Mouse (Mus musculus): ENCODE data around the gene Tsnax. TPM values are rescaled to one million over a fixed set of nuclear protein-coding genes. Genes with fewer than 3 reads are reported as not detected.

Tsnax gene
- polyA plus RNA-seq, 1 experiment from 2014 or later = 91.9 TPM

GRCm38 (mm10) chr8:124976211-124976610 lies 36.6 kb upstream of the Tsnax start:
- Histone ChIP-seq H3K4me1 (replicated peaks; ENCODE audit: insufficient read depth, low read length) (no peaks in the 10 kb centered on the region), H3K4me3 (replicated peaks; ENCODE audit: low read depth, low read length) (no peak overlapping the region), H3K27ac (no peak overlapping the region), H3K27me3 (ENCODE audit: insufficient read depth, low read length) (no peaks in the 10 kb centered on the region), H3K9me3 (replicated peaks; ENCODE audit: low read length) (no peaks in the 10 kb centered on the region), H3K9ac (ENCODE audit: low read depth, low read length) (no peak overlapping the region), H3K36me3 (ENCODE audit: insufficient read depth, low read length) (no peaks in the 10 kb centered on the region), H3K4me2 (ENCODE audit: low read length) (no peak overlapping the region)
- no peak for DNase-seq (ENCODE audit: low spot score)
- ATAC-seq (replicated peaks; ENCODE audit: low FRiP score, low read depth) = no peak
- 89% methylated on average over 6 of the region's 6 CpGs for WGBS
- no peak for TF ChIP-seq CTCF (IDR thresholded peaks at IDR 0.05; ENCODE audit: low read depth)

GRCm38 (mm10) chr8:124978026-124978425 lies 34.8 kb upstream of the Tsnax start:
- Histone ChIP-seq H3K27ac (no peak overlapping the region), H3K4me2 (ENCODE audit: low read length) (no peak overlapping the region), H3K4me1 (replicated peaks; ENCODE audit: insufficient read depth, low read length) (no peaks in the 10 kb centered on the region), H3K4me3 (replicated peaks; ENCODE audit: low read depth, low read length) (no peak overlapping the region), H3K27me3 (ENCODE audit: insufficient read depth, low read length) (no peaks in the 10 kb centered on the region), H3K9ac (ENCODE audit: low read depth, low read length) (no peak overlapping the region), H3K36me3 (ENCODE audit: insufficient read depth, low read length) (no peaks in the 10 kb centered on the region), H3K9me3 (replicated peaks; ENCODE audit: low read length) (no peaks in the 10 kb centered on the region)
- DNase-seq (ENCODE audit: low spot score) = no peak
- no peak for ATAC-seq (replicated peaks; ENCODE audit: low FRiP score, low read depth)
- TF ChIP-seq CTCF (IDR thresholded peaks at IDR 0.05; ENCODE audit: low read depth) = no peak
- 76% methylated on average over 7 of the region's 7 CpGs for WGBS

GRCm38 (mm10) chr8:124980036-124980435 lies 32.8 kb upstream of the Tsnax start:
- H3K4me3 ChIP-seq (replicated peaks; ENCODE audit: low read depth, low read length) = no peak overlapping the region
- DNase-seq (ENCODE audit: low spot score) (no peak), ATAC-seq (replicated peaks; ENCODE audit: low FRiP score, low read depth) (no peak)
- H3K4me2 ChIP-seq (ENCODE audit: low read length) = no peak overlapping the region
- H3K9me3 ChIP-seq (replicated peaks; ENCODE audit: low read length) = no peaks in the 10 kb centered on the region
- no peaks in the 10 kb centered on the region for H3K27me3 ChIP-seq (ENCODE audit: insufficient read depth, low read length)
- no peaks in the 10 kb centered on the region for H3K36me3 ChIP-seq (ENCODE audit: insufficient read depth, low read length)
- H3K9ac ChIP-seq (ENCODE audit: low read depth, low read length) = no peak overlapping the region
- H3K27ac ChIP-seq = no peak overlapping the region
- H3K4me1 ChIP-seq (replicated peaks; ENCODE audit: insufficient read depth, low read length) = no peaks in the 10 kb centered on the region
- TF ChIP-seq CTCF (IDR thresholded peaks at IDR 0.05; ENCODE audit: low read depth) = no peak; the same call in 1 of the 2 replicates
- 91% methylated on average over 3 of the region's 3 CpGs for WGBS

GRCm38 (mm10) chr8:124980828-124981227 lies 32.0 kb upstream of the Tsnax start:
- Histone ChIP-seq H3K36me3 (ENCODE audit: insufficient read depth, low read length) (no peaks in the 10 kb centered on the region), H3K4me3 (replicated peaks; ENCODE audit: low read depth, low read length) (no peak overlapping the region), H3K9me3 (replicated peaks; ENCODE audit: low read length) (no peaks in the 10 kb centered on the region), H3K4me1 (replicated peaks; ENCODE audit: insufficient read depth, low read length) (no peaks in the 10 kb centered on the region), H3K9ac (ENCODE audit: low read depth, low read length) (no peak overlapping the region), H3K27ac (no peak overlapping the region), H3K27me3 (ENCODE audit: insufficient read depth, low read length) (no peaks in the 10 kb centered on the region), H3K4me2 (ENCODE audit: low read length) (no peak overlapping the region)
- no peak; the same call in 1 of the 2 replicates for TF ChIP-seq CTCF (IDR thresholded peaks at IDR 0.05; ENCODE audit: low read depth)
- no peak for ATAC-seq (replicated peaks; ENCODE audit: low FRiP score, low read depth)
- 82% methylated on average over 8 of the region's 8 CpGs for WGBS
- DNase-seq (ENCODE audit: low spot score) = no peak

GRCm38 (mm10) chr8:124990923-124991667 lies 21.7 kb upstream of the Tsnax start:
- Histone ChIP-seq H3K9me3 (replicated peaks; ENCODE audit: low read length) (no peaks in the 10 kb centered on the region), H3K9ac (ENCODE audit: low read depth, low read length) (0 out of 2 replicates have a peak overlapping the region, but pooled peaks have one; percentile 10), H3K27ac (no peak overlapping the region), H3K36me3 (ENCODE audit: insufficient read depth, low read length) (no peaks in the 10 kb centered on the region), H3K4me3 (replicated peaks; ENCODE audit: low read depth, low read length) (no peak overlapping the region), H3K27me3 (ENCODE audit: insufficient read depth, low read length) (no peaks in the 10 kb centered on the region), H3K4me1 (replicated peaks; ENCODE audit: insufficient read depth, low read length) (no peaks in the 10 kb centered on the region), H3K4me2 (ENCODE audit: low read length) (peak overlapping the region; percentile 40)
- ATAC-seq (replicated peaks; ENCODE audit: low FRiP score, low read depth) (no peak), DNase-seq (ENCODE audit: low spot score) (no peak)
- 14% methylated on average over 17 of the region's 17 CpGs for WGBS
- TF ChIP-seq CTCF (IDR thresholded peaks at IDR 0.05; ENCODE audit: low read depth) = no peak

- H3K27me3 ChIP-seq (ENCODE audit: insufficient read depth, low read length) = no peaks in the 10 kb centered on the region
- H3K4me1 ChIP-seq (replicated peaks; ENCODE audit: insufficient read depth, low read length) = no peaks in the 10 kb centered on the region
- no peak for TF ChIP-seq CTCF (IDR thresholded peaks at IDR 0.05; ENCODE audit: low read depth)
- no peaks in the 10 kb centered on the region for H3K9me3 ChIP-seq (replicated peaks; ENCODE audit: low read length)
- ATAC-seq (replicated peaks; ENCODE audit: low FRiP score, low read depth) (no peak), DNase-seq (ENCODE audit: low spot score) (no peak)
- WGBS = 33% methylated on average over 6 of the region's 6 CpGs
- 0 out of 2 replicates have a peak overlapping the region, but pooled peaks have one; percentile 10 for H3K9ac ChIP-seq (ENCODE audit: low read depth, low read length)
- H3K27ac ChIP-seq = no peak overlapping the region
- no peak overlapping the region for H3K4me3 ChIP-seq (replicated peaks; ENCODE audit: low read depth, low read length)
- no peak overlapping the region for H3K4me2 ChIP-seq (ENCODE audit: low read length)
- no peaks in the 10 kb centered on the region for H3K36me3 ChIP-seq (ENCODE audit: insufficient read depth, low read length)
These were observed 21.2 kb upstream of the Tsnax start for GRCm38 (mm10) chr8:124991668-124991926.

GRCm38 (mm10) chr8:124995776-124996175 lies 17.0 kb upstream of the Tsnax start:
- no peaks in the 10 kb centered on the region for H3K9me3 ChIP-seq (replicated peaks; ENCODE audit: low read length)
- no peak for ATAC-seq (replicated peaks; ENCODE audit: low FRiP score, low read depth)

More at GRCm38 (mm10) chr8:124995776-124996175, 17.0 kb upstream of the Tsnax start:
- DNase-seq (ENCODE audit: low spot score) = no peak
- no peak for TF ChIP-seq CTCF (IDR thresholded peaks at IDR 0.05; ENCODE audit: low read depth)
- Histone ChIP-seq H3K4me2 (ENCODE audit: low read length) (no peak overlapping the region), H3K4me3 (replicated peaks; ENCODE audit: low read depth, low read length) (no peak overlapping the region), H3K9ac (ENCODE audit: low read depth, low read length) (no peak overlapping the region), H3K27me3 (ENCODE audit: insufficient read depth, low read length) (no peaks in the 10 kb centered on the region), H3K4me1 (replicated peaks; ENCODE audit: insufficient read depth, low read length) (no peaks in the 10 kb centered on the region), H3K36me3 (ENCODE audit: insufficient read depth, low read length) (no peaks in the 10 kb centered on the region), H3K27ac (no peak overlapping the region)
- 56% methylated on average over 2 of the region's 2 CpGs for WGBS
